Mouse (Mus musculus) NIH3T3 (cell line): ENCODE data around the gene Dnajb8.

Source experiments
- DNase-seq: peaks from one replicate; pipeline ENCODE4 v3.0.0-alpha.2; 2012; ENCODE audit warnings: low read depth

Dnajb8 gene

DNA sequence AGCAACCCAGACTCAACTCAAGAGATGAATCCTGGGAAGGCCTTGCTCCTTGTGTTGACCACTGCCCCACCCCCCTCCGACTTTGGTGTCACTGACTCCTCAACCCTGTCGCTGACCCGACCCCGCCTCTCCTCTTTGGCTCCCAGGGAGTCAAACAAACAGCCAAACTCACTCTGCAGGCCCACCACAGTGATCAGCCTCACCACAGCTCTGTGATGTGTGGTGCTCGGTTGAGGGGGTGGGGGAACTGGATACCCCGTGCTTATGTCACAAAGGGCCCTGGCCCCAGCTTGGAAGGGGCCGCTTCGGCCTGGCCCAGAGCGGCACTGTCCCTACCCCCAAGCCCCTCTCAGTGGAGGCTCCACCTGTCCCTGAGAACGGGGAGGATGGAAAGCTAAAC, at the start of gene Dnajb8:
Dnajb8 (plus strand) TSS at position 301 of the 400 bp plus-strand sequence.
- DNase-seq, result no peak

DNA sequence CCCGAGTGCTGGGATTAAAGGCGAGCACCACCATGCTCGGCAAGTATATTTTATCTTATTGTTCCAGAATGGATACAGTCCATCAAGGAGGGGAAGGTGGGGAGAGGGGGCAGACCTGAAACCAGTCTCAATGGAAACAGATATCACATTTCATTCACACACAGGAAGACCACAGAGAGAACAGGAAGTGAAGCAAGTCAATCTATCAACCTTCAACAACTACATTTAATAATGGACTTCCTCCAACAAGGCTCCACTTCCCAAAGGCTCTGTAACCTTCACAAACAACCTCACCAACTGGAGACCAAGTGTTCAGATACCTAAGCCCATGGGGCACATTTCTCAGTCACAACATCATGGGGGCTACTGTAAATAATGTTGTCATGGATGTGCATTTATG, 47.9 kb upstream of the Dnajb8 start:
- no peak for DNase-seq

GRCm38 (mm10) chr6:88174676-88175075, 47.4 kb upstream of the Dnajb8 start:
- DNase-seq, result peak; percentile 27

DNA sequence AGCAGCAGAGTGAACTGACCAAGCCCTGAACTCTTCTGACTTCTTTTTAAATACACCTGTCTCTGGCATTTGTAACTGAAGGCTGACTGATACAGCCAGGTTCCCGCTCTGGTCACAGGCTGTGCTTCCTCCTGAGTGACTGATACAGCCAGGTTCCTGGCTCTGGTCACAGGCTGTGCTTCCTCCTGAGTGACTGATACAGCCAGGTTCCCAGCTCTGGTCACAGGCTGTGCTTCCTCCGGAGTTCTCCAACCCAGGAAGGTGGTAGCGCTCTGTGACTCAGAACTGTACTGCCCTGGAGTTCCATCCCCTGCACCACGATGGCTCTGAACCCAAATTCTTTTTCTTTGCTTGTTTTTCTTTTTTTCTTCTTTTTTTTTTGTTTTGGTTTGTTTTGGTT, 37.4 kb upstream of the Dnajb8 start:
- DNase-seq, result no peak

GRCm38 (mm10) chr6:88188148-88188547, 33.9 kb upstream of the Dnajb8 start:
- DNase-seq, result peak; percentile 33

DNA sequence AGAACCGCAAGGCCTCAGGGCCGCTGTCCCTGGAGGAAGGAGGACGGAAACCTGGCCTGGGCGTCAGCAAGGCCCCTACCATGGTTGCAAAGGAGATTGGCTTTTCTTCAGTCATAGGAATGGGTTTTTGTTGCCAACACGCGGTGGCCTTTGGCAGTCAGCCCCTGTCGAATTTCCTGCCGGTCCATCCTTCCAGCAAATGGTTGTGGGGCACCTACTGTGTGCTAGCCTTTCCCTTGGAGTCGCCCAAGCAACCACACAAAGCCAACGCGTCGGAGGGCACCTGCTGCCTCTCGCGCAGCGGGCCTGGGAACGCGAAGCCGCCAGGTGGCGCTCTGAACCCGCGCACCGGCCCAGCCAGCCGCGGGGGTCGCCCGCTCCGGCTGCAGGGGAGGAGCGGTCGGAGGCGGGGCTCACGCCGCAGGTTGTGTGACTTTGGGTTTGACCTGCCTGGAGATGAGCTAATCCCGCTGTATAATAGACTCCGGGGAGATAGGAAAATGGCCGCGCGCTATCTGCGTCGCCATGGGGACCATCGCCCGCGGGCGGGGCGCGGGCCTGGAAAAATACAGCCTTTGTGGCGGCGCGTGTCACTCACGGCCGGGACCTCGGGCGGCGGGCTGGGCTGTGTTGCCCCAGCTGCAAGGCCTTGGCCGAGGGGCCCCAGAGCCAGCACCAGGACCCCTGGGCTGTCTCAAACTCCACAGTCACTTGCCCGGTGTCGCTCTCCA, 32.6 kb upstream of the Dnajb8 start:
- peak; percentile 66 for DNase-seq

GRCm38 (mm10) chr6:88190043-88190309, 32.1 kb upstream of the Dnajb8 start:
- DNase-seq, result no peak

- DNase-seq, result no peak
Observed at GRCm38 (mm10) chr6:88190310-88191023, 31.6 kb upstream of the Dnajb8 start.

- no peak for DNase-seq
Observed at GRCm38 (mm10) chr6:88191024-88191365, 31.1 kb upstream of the Dnajb8 start.

DNA sequence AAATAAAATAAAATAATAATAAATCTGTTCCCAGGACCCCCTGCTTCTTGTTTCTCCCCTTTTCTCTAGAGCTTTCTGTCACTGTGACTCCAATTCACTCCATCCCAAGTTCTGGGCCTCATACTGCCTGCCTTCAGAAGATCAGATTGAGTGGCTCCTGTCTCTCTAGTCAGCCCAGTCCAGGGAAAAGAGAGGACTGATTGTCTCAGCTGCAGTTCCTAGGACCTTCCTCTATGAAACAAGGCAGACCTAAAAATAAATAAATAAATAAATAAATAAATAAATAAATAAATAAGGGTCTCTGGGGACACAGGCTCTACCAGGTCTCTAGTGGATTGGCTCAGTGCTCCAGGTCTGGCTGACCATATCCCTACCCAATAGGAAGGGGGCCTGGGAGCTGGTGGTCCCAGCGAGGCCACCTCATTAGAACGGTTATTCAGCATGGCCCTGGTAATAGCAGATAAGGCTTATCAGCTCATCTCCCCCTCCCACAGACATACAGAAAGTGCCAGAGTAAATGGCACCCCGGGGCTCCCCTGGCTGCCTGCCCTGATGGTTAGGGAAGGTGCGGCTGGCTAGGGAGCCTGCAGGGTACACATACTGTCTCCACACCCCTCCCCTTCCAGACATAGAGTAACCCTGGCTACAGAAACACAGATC, 30.5 kb upstream of the Dnajb8 start:
- DNase-seq, result no peak

DNA sequence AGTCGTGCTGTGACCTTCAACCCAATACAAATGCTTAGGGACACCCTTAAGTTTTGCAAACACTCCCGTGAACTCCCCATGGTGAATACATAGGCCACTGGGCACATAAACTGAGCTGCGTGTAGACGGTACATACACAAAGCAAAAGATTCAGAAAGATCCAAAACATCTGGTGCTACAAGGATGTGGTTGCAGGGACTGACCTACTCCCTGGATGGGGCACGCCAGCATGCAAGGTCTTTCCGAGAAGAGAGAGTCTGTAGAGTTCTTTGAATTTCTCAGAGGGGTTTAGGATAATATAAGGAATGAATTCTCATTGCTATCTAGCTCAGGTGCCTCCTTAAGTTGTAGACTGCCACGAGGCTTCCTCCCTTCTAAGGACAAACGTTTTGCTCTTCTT, 29.3 kb upstream of the Dnajb8 start:
- no peak for DNase-seq

- DNase-seq, result peak; percentile 56
Observed at GRCm38 (mm10) chr6:88193433-88194052, 28.5 kb upstream of the Dnajb8 start, which contains the start of gene Gata2. TSS of gene Gata2 (plus strand) at chr6:88193891.

- no peak for DNase-seq
Observed at GRCm38 (mm10) chr6:88194053-88194977, 27.8 kb upstream of the Dnajb8 start.

- DNase-seq, result no peak
Observed at GRCm38 (mm10) chr6:88194978-88195325, 27.1 kb upstream of the Dnajb8 start.

DNA sequence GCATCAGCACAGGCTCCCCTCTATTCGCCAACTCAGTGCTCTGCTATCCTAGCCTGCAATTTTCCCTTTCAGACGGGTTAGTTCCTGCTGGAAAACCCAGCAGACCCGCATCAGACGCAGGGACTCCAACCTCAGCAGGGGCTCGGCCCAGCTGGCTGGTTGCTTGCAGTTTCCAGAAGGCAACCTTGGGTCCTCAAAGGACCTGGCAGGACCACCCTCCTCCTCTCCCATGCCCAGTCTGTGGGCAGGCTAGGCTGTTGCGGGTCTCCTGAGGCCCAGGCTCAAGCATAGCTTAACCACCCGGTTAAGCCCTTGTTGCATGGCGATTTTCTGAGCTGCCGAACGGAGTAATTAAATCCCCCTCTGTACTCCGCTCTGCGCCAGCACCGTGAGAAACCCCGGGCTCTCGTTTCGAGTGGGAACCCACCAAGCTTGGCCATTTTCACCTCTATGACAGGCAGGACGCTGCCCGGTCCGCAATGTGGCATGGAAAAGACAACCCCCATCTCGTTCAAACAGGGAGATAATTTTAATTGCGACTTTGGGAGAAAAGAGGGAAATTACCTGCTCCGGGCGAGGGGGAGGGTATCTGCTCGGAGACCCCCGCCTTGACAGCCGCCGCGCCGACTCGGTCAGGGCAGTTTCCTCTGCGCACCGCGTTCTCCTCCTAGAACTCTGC, 25.9 kb upstream of the Dnajb8 start:
- DNase-seq, result no peak

DNA sequence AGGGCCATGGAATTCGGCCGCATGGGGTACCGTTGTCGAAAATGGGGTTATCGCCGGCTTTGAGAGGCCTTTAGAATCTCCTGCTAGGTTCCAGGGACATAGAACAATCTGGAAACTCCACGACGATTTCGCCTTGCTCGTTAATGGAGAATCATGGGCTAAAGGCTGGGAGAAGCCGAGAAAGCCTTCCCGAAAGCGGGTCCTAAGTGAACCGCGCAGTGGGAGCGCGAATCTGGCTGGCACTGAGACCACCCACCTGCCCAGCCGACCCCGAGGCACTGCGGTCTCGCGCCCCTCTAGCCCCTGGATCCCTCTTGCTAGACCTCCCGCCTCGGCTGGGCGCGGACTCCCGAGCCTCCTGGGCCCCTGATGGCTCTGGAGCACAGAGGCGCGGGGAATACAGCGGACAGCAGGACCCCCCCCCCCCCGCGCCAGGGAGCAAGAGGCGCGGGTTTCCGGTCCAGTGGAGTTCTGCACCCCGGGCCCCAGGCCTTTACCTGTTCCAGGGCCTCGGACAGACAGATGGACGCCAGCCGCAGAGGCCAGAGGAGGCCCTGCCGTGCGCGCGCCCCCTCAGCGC, 25.2 kb upstream of the Dnajb8 start:
- no peak for DNase-seq

DNA sequence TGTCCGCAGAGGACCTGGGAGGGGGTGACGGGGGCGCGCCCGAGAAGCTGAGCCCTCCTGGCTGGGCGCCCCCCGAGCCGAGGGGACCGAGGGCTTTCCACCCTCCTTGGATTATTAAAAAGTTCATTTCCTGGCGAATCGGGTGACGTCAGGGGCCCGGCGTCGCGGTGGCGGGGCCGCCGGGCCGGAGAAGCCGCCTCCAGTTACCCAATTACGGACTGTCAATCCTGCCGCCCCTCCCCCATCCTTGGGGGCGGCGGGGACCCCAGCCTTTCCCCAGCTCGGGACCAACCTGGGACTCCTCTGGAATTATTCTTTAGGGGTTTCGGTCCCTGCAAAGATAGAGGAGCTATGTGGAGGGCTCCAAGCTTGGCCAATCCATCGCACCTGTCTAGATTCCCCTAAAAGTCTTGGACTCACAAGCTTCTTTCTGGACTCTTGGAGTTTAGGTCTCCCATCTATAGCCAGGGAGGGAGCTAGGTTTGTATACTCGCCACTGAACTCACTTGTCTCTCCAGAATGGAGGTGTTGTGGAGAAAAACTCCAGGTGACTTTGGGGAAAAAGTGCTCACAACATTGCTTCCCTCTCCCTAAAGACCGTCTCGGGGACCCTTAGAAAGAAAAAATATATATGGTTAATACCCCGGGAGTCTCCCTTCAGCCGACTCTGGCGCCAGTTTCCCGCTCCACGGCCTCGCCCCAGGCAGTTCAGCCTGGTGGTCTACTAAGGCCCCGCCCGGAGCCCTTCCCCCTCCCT, 24.6 kb upstream of the Dnajb8 start:
- no peak for DNase-seq

- peak; percentile 95 for DNase-seq
Observed at GRCm38 (mm10) chr6:88198070-88198940, 23.8 kb upstream of the Dnajb8 start.
